Mouse (Mus musculus): ENCODE measurements around the gene Gm26620. TPM values are rescaled to one million over a fixed set of nuclear protein-coding genes. Genes with fewer than 3 reads are reported as not detected.
A peak's percentile ranks its signal among the peaks of the same experiment; 100 is the strongest.

Gene Gm26620
- under 1 TPM; 0.48 to 0.56 TPM for total RNA-seq (2021)
- long read RNA-seq, experiment 1: 0 reads
- long read RNA-seq, experiment 2, partial matches to known transcripts: 0 of 1 reads
- long read RNA-seq, experiment 2, other reads (novel, unspliced or antisense): 0 of 1 reads

DNA sequence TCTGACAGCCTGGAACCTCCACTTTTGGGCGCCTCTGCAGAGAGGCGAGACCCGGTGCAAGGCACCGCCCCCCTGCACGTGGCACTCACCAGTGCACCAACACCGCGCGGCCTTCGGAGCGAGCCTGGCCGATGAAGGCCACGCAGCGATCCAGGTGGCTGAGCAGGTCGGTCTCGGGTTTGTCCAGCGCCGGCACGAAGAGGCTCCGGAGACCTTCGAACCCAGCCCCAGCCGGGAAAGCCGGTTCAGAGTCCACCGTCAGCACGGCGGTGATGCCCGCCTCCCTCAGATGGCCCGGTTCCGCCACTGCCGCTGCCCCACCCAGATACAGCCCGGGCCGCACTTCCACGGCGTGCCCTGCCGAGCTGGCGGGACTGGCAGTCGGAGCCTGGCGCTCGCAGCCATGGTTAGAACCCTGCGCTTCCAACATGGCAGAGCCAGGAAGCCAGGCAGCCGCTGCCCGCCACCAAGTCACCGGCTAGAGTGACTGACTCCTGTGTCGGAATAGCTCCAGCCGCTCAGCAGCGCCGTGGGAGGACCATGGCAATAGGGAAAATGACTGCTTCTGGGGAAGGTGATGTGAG is at the start of gene Gm26620, which contains the start of gene Dusp12:
TSS of gene Gm26620 (plus strand) at position 88 of the 584 bp plus-strand sequence.
TSS of gene Dusp12 (minus strand) at position 563 of the 584 bp plus-strand sequence.
- intact Hi-C loops (cut with DNase I): no loop called here
- peak; percentile 81 to 86 for DNase-seq

DNA sequence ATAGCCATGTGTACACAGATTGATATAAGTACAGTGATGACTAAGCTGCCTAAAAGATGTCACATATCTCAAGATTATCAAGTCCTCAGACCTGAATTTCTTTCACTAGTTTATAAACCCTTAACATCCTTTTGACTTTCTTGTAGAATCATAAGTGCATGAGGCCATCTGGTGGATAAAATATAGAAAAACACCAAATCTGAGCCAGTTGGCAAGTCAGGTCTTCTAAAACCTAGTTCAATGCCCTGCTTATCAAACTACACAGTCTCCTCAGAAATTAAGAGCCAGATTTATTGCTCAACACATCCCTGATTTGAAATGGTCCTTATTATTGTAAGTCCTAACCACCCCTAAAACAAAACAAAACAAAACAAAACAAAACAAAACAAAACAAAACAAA is 45.2 kb upstream of the Gm26620 start:
- no peak for DNase-seq
- intact Hi-C loops (cut with DNase I): loop anchor here (1.0 kb wide), 1 partner anchor 207 kb away; no protein-coding TSS in a partner anchor

DNA sequence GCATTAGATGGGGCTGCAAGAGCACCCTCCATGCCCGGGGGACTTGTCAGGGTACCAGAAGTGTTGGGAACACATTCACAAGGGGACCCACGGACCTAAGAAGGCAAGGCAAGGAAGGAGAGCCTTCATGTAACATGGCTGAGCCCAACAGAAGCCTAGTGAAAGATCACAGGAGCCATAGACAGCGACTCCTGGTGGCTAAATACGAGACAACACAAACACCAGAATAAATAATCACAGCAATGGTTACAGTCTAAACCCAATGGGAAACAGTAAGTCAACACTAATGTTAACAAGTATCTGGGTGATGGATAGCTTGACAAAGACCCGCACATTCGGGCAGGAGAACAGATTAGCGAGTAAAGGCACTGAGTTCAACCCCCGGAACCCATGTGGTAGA is 40.5 kb upstream of the Gm26620 start:
- intact Hi-C loops (cut with DNase I): no loop called here
- DNase-seq: peak in 1 of 2 experiments; percentile 17

DNA sequence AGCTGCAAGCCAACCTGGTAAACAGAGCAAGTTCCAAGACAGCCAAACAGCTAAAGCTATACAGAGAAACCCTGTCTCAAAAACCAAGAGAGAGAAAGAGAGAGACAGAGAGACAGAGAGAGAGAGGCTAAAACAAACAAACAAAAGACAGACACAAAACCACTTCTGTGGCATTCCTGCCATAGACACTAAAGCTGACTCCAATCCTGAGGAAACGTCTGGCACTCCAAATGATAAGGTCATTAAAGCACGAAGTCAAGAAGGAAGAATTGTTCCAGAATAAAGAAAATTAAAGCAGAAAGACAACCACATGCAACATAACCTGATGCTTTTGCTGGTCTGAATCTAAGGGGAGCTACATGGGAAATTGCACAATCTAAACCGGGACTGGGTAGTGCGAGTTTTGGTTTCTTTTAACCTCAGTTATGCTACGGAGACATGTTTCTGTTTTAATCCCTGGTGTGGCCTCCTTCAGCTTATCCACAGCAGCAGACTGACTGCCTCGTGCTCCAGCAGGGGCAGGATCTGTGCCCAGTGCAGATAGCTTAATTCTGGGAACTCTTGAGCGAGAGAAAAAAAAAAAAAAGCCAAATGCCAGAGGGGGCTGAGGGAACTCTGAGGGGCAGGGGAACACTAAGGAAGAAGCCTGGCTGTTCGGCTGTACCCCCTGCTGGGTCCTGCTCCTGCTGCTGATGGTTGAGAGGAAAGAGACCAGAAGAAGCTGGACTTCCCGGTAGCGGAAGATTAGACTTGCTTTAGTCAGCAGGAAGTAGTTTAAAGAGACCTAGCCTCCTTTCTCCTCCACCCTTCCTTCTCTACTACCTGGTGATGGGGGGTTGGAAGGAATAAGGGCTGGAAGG is 39.2 kb upstream of the Gm26620 start:
- peak; percentile 19 to 32 for DNase-seq
- intact Hi-C loops (cut with DNase I): no loop called here

DNA sequence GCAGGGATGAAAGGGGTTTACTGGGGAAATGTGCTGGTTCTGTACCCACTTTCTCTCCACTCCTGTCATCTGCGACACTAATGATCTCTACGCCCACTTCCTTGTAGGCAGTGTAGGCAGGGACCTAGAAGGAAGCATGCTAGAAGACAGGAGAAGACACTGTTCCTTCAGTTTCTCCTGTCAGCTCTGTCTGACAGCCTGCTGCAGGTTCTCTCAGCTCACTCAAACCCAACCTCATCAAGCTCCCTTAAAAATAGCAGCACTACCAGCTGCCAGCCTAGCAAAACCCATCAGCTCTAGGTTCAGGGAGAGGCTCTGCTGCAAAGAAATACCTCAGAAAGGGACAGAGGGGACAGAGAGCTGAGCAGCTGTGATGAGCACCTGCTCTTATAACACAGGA is 34.9 kb upstream of the Gm26620 start:
- intact Hi-C loops (cut with DNase I): no loop called here
- no peak for DNase-seq

DNA sequence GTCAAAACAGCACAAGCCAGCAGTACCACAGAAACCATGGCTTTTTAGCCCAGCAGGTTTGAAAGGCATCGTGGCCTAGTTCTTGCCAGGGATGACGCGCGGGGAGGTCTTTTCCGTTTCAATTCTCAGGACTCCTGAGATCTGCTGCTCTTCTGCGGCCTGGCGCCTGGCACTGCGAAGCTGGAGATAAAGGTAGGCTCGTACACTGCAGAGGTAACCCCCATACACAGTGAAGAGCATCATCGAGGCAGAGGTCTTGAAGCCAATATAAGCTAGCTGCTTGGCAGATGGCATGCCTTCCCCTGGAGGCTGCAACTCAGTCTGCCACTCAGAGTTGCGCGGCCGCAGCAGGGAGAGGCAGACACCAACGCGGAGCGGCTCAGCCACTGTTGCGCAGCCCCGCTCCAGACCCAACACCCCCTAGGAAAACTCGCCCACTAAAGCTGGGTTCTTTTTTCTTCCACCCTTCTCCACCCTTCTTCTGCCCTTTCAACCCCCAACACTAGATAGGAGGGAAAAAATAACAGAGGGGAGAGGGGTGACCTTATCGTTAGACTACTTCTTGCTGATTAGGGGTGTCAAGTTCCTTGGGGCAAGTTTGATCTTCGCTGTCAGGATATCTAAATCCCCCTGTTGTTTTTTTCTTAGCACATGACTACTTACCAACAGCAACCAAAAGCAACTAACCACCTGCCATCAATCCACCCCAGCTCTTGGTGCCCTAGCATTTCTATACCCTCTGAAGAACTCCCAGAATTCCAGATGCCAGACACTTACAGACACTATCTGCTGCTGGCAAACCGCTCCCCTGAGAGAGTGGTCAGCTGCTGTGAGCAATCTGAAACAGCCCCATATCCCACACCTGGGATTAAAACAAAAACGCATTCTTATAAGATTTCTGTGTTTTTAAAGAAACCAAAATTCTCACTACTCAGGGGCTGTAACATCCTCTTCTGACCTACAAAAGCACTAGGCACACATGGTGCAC is 33.9 kb upstream of the Gm26620 start:
- intact Hi-C loops (cut with DNase I): no loop called here

DNA sequence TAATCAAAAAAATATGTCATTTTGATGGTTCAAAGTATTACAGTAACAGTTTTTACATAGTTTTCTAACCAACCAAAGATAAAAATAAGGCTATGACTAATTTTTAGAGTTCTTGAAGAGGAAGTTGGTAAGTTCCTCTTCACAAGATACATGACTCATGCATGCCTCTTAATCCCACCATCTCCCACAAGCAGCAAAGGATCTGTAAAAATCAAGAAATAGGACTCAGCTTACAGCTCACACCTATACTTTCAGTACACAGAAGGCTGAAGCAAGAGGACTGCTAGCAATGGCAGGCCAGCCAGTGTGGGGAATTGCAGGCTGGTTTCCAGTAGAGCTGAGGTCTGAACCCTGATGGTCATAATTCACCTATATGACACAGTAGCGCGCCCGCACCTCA is 31.3 kb upstream of the Gm26620 start:
- intact Hi-C loops (cut with DNase I): no loop called here
- DNase-seq: no peak

More for the DNA sequence above, 33.9 kb upstream of the Gm26620 start:
- no peak for DNase-seq

DNA sequence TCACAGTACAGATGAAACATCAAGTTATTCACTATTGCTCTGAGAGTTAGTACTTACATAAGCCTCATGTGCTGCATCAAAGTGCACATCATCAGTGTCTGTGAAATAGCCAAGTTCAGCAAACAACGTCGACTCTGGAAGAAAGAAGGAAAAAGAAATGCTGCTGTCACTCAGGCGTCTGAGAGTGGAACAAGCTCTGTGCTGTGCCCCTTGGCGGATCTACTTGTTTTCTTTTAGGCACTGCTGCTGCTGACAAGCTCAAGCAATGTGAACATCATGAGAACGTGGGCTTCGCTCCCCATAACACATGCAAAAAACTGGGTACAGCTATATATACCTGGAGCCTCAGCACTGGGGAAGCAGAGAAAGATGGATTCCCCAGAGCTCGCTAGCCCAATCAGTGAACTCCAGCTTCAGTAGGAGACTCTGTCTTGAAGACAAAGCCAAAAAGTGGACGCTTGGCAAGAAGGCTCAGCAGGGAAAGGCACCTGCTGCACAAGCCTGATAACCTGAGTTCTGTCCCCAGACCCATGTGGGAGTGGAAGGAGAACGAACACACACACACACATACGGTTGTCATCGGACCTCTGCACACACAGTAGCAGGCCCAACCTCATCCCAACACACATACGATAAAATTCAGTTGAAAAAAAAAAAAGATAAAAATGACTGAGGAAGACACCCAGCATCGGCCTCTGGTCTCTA is 29.7 kb upstream of the Gm26620 start:
- intact Hi-C loops (cut with DNase I): no loop called here
- no peak for DNase-seq

DNA sequence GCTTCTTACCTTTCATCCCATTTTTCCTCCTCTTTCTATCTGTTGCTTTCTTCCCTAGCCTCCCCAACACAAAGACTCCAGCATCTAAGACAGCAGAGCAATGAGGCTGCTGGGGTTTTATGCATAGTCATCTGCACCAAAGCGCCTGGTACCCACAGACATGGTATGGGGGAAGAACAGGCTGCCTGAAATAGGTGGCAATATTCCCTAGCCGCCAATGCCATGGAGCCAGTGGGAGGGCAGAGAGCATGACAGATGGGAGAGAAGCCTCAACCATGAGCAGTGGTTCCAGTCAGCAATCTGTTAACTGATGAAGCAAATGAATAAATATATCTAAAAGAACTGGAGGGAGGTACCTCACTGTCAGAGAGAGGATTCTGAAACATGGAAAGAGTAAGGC is 27.5 kb upstream of the Gm26620 start:
- intact Hi-C loops (cut with DNase I): no loop called here
- no peak for DNase-seq

DNA sequence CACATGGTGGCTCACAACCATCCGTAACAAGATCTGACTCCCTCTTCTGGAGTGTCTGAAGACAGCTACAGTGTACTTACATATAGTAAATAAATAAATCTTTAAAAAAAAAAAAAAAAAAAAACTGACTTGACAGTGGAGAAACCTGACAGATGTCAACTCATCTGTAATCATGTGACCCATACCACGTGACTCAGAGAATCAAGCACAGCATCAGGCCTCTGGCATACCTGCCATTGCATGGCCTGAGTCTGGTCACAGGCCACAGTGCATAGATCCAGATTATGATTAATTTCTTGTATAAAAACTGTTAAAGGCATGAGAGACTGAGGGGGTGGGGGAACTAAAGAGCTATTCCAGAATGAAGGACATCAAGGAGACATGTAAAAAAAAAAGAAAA is 26.0 kb upstream of the Gm26620 start:
- intact Hi-C loops (cut with DNase I): no loop called here
- no peak for DNase-seq

DNA sequence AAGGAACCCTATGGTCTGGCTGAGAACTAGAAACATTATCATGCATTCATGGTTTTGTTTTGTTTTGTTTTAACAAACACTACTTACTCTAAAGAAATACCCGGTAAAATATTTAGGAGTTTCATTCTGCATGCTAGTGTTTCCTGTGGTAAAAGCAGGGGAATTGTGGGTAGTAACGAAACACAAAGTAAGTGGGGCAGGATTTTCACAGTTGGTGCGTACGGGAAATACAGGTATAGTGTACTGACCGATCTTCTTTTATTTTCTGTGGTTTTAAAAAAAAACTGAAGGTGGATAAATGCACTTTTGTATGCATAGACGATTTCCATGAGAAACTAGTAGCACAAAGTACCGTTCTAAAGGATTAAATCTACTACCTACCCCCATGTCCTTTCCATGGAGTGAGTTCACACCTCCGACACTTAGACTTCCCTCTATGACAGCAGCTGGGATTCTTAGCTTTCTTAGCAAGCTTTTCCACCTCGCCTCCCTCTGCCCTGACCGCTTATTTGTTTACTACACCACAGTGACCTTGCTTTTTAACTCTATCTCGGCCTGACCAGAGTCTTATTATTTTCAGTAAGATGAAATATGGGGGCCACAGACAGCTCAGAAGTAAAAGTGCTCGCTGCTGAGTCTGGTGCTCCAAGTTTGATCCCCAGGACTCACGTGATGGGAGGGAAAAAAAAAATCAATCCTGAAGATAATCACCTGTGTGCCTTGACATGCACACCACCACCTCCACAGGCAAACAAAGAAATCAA is 23.0 kb upstream of the Gm26620 start:
- intact Hi-C loops (cut with DNase I): no loop called here
- no peak for DNase-seq

DNA sequence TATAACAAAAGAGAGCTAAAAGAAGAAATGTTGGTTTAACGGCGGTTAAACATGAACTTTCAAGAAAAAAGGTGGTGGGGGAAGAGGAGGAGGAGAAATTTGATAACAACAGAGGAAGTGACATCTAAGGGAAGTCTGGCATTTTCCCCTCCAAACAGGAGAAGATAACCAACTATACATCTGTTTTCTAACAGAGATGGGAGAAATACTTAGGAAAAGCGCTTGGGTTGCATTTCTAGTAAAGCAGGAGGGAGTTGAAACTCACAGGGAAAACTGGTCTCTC is 22.5 kb upstream of the Gm26620 start:
- intact Hi-C loops (cut with DNase I): no loop called here
- DNase-seq: no peak

DNA sequence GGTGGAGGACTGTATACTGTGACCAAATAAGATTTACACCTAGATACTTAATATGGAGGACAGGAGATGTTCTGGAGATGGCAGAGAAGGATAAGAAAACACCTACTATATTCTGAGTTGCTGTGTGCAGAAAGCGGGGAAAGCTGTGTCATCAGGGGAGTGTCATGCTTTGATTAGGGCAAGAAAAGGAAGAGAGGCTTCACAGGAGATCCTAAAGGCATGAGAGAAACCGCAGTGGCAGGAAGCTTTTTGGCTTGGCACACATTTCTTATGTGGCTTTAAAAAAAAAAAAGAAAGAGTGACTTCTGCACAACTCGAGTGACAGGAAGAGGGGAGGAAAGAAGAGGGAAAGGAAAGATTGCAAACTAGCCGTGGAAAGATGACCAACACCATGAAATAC is 21.8 kb upstream of the Gm26620 start:
- intact Hi-C loops (cut with DNase I): no loop called here
- DNase-seq: no peak

DNA sequence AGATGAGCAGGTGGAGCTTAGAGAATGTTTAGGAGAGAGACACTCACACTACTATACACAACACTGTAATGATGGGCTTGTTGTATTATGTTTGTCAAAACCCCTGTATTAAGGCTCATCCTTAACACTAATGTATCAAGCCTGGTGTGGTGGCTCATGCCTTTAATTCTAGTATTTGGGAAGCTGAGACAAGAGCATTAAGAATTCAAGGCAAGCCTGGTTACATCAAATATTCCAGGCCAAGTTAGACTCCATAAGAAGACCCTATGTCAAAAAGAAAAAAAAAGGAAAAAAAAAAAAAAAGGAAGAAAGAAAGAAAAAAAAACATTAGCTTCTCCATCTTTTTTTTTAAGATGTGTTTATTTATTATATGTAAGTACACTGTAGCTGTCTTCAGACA is 20.6 kb upstream of the Gm26620 start:
- no peak for DNase-seq
- intact Hi-C loops (cut with DNase I): no loop called here

DNA sequence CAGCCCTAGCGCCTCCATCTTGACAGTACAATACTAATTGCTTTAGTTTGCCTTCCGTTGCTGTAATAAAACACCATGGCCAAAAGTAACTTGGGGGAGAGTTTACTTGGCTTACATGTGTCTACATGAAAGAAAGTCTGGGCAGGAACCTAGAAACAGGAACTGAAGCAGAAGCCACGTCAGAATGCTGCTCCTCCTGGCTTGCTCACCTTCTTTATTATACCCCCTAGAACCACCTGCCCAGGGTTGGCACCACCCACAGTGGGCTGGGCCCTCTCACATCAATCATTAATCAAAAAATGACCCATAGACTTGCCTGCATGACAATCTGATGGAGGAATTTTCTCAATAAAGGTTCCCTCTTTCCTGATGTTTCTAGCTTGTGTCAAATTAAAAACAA is 20.1 kb upstream of the Gm26620 start:
- intact Hi-C loops (cut with DNase I): no loop called here
- no peak for DNase-seq

DNA sequence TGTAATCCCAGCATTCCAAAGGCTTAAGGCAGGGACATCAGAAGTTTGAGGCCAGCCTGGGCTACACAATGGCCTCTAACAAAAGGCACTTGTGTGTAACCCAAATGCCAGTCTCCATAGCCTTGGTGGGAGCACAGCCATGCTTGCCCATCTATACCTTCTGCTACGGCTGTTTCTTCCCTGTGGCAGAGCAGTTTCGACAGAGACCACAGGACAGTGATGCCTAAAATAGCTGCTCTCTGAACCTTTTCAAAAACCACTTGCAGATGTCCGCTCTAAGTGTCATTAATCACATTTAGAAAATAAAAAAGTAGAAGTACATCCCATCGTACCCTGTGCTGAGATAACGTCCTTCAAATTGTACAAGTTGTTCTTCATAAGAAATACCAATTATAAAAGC is 19.5 kb upstream of the Gm26620 start:
- DNase-seq: no peak

DNA sequence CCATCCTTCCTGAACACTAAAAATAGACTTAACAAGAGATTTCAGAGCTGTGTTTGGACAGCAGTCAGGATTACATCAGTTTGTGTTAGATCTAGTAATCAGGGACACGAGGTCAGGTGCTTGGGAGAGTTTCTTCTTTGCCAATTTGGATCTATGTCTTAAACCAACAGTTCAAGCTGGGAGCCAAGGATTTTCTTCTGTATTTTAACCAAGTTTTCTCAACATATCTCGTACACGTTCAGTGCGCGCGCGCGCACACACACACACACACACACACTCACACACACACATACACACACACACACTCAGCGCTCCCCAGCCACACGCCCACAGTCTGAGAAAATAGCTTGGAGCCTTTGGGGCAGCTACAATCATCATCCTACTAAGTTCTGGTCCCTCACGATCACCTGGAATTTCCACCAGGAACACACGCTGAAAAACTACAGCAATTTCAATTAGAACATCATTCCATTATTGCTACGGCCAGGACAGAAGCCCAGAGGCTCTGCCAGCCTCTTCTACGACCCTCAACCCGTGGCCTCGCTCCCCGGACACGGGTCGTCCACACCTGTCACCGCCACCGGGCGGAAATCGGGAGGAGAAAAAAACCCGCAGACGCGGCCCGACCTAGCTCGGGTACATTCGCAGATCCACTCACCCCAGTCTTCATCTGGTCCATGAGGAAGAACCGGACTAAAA is 17.7 kb upstream of the Gm26620 start:
- peak in 1 of 2 experiments; percentile 18 for DNase-seq
- intact Hi-C loops (cut with DNase I): no loop called here

More for the DNA sequence above, 19.5 kb upstream of the Gm26620 start:
- intact Hi-C loops (cut with DNase I): no loop called here

DNA sequence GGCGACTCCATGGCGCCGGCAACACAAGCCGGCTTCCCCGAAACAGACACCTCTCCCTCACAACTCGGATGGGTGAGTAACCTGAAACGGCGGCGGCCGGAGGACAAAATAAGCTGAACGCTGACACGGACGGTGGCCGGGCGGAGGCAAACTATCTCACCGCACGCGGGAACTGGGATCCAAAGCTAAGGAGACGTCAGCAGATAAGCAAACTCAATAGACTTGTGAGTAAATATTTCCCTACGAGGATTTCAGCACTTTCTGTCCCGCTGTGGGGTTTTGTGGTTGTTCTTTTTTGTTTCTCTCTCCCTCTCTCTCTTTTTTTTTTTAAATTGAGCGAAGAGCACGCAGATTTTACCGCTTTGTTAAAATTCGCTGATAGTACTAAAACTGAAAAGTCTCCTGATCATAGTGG is 17.2 kb upstream of the Gm26620 start, which contains the start of gene Atf6:
TSS of gene Atf6 (minus strand) at position 81 of the 415 bp plus-strand sequence.
- DNase-seq: peak; percentile 94 to 97
- intact Hi-C loops (cut with DNase I): no loop called here

All from heart, postnatal 14 days (tissue).